Mouse (Mus musculus) liver, embryonic 11.5 days (tissue): ENCODE measurements around the gene Tacc3. TPM values are rescaled to one million over a fixed set of nuclear protein-coding genes. Genes with fewer than 3 reads are reported as not detected.

Source experiments
- ATAC-seq: fragments of 200-750 bp; cut with Nextera tagmentation; replicated peaks from 2 replicates; pipeline ENCODE4 v1.8.0; 2017; ENCODE audit warnings: moderate number of reproducible peaks, mild to moderate bottlenecking, moderate TSS enrichment, moderate library complexity; ENCODE audit not compliant: low FRiP score
- DNase-seq: peaks from one replicate; pipeline ENCODE4 v3.0.0-alpha.2; 2017; ENCODE audit warnings: low spot score
- H3K27ac ChIP-seq: fragments of 300-500 bp; sonication (generic); 2 replicates; pipeline ENCODE4 v1.5.1; 2014; ENCODE audit warnings: mild to moderate bottlenecking, low read depth, low read length, control low read depth
- H3K27me3 ChIP-seq: fragments of 300-500 bp; sonication (generic); replicated peaks from 2 replicates; pipeline ENCODE4 v1.6.1; 2014; ENCODE audit warnings: low read length, mixed read lengths; ENCODE audit not compliant: control insufficient read depth, insufficient read depth
- H3K36me3 ChIP-seq: fragments of 300-500 bp; sonication (generic); 2 replicates; pipeline ENCODE4 v1.6.1; 2014; ENCODE audit warnings: mild to moderate bottlenecking, low read length, moderate library complexity, mixed read lengths; ENCODE audit not compliant: control insufficient read depth, insufficient read depth
- H3K4me1 ChIP-seq: fragments of 300-500 bp; sonication (generic); replicated peaks from 2 replicates; pipeline ENCODE4 v1.6.1; 2014; ENCODE audit warnings: low read length, mixed read lengths; ENCODE audit not compliant: control insufficient read depth, insufficient read depth
- H3K4me2 ChIP-seq: fragments of 300-500 bp; sonication (generic); 2 replicates; pipeline ENCODE4 v1.6.1; 2014; ENCODE audit warnings: mild to moderate bottlenecking, control low read depth, moderate library complexity
- H3K4me3 ChIP-seq: fragments of 300-500 bp; sonication (generic); 2 replicates; pipeline ENCODE4 v1.5.1; 2014; ENCODE audit warnings: low read depth, low read length, control low read depth
- H3K9ac ChIP-seq: fragments of 300-500 bp; sonication (generic); 2 replicates; pipeline ENCODE4 v1.6.1; 2014; ENCODE audit warnings: low read depth, low read length, control low read depth
- H3K9me3 ChIP-seq: fragments of 300-500 bp; sonication (generic); 2 replicates; pipeline ENCODE4 v1.6.1; 2016; ENCODE audit warnings: low read length, inconsistent platforms, mixed read lengths; ENCODE audit not compliant: control insufficient read depth
- WGBS: fragments of 180-500 bp; shearing (Covaris S2); extraction: QIAGEN DNeasy Blood & Tissue Kit; methylation state at CpG from one replicate; pipeline ENCODE4 v1.1.7; 2014; 5-methylcytosine and 5-hydroxymethylcytosine counted together
- polyA plus RNA-seq: library from polyadenylated mRNA; unstranded; fragments of >200 nt; fragmentation: Nextera tagmentation; extraction: Ambion mirVana; gene quantifications from 2 replicates; pipeline ENCODE4 v1.2.1, GENCODE M21; 2014

The Tacc3 gene
- polyA plus RNA-seq, 1 experiment from 2014 or later = 229 TPM

DNA sequence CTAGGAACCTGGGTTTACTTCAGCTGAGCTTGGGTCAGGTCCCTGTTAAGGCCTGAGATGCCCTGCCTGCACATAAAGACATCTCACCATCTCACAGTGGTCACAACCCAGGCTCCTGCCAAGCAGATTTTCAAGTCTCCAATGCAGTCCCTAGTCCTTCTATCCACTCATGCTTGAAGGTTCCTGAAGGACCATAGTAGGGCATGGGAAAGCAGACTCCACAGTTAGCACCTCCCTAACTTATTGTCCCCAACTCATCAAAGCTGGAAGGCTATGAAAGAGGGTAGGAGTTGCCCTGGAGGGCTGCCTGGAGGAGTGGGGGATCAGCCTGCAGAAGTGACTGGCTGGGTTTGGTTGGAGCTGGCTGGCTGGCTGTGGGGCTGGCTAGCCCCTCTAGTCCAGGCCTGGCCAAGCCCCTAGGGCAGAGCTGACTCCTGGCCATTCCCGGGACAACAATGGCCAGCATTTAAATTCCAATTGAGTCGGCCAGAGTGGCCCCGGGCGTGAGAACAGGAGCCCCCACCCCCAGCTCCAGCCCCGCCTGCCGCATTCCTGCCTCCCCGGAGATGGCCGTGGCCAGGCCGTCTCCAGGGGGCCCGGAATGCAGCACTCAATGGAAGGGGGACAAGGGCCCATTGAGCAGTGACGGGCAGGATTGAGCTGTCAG is 47.1 kb downstream of the Tacc3 start:
- Histone ChIP-seq H3K27me3 (peaks cover 4% of the 10 kb centered on the region; the same call in 1 of the 2 replicates), H3K9ac (no peak overlapping the region), H3K4me1 (peaks cover 21% of the 10 kb centered on the region), H3K4me2 (peak overlapping the region; percentile 30), H3K9me3 (no peaks in the 10 kb centered on the region), H3K27ac (no peak overlapping the region), H3K4me3 (no peak overlapping the region), H3K36me3 (no peaks in the 10 kb centered on the region)
- 45% methylated on average over 11 of the region's 11 CpGs for WGBS
- ATAC-seq (no peak), DNase-seq (no peak)

DNA sequence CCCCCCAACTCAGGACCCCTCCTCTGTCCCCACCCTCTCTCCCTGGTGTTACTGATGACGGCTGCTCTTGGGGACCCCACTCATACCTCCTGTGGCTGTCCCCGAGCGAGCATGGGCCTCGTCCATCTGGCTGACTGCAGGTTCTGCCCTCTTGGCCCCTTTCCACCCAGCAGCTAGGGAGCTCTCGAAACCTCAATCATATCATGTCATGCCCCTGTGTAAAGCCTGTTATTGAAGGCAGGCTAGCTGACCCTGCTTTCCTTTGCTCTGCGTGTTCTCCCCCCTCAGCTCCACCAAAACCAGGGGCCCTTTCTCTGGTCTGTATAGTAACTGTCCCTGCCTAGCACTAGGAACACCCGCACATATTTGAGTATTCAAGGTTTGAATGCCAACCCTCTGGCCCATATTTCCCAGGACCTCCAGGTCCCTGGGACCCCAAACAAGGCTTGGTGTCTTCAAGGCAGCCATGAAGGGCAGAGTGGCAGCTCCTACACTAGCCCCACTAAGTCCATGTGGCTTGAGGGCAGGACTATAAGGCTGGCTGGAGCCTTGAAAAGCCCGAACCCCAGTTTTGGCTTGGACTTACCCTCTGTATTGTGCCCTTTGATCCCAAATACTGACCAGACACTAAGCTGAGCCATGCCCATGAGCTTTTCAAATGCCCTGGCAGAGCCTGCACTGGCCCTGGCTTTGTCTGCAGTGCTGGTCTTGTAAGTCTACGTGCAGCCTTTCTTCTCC is 47.9 kb downstream of the Tacc3 start:
- Histone ChIP-seq H3K9ac (peak overlapping the region; percentile 22), H3K27me3 (no peaks in the 10 kb centered on the region; the same call in 1 of the 2 replicates), H3K4me2 (peak overlapping the region; percentile 30), H3K27ac (peak overlapping the region; percentile 47; the same call in 1 of the 2 replicates), H3K4me3 (no peak overlapping the region), H3K36me3 (no peaks in the 10 kb centered on the region), H3K4me1 (peaks cover 16% of the 10 kb centered on the region), H3K9me3 (no peaks in the 10 kb centered on the region)
- ATAC-seq (no peak), DNase-seq (no peak)
- 44% methylated on average over 9 of the region's 9 CpGs for WGBS

DNA sequence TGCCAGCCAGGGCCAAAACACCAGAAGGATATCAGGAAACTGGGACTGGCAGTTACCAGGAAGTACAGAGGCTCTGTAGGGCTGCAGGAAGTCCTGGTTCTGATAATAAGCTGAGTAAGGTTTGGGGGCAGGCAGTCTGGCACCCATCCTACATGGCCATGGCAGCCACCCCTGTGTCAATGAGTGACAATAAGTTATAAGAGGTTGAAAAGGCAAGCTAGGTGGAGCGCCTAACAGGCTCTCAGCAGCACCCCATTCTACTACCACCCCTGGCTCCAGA is 48.4 kb downstream of the Tacc3 start:
- peaks cover 16% of the 10 kb centered on the region for H3K4me1 ChIP-seq
- H3K9ac ChIP-seq = no peak overlapping the region

DNA sequence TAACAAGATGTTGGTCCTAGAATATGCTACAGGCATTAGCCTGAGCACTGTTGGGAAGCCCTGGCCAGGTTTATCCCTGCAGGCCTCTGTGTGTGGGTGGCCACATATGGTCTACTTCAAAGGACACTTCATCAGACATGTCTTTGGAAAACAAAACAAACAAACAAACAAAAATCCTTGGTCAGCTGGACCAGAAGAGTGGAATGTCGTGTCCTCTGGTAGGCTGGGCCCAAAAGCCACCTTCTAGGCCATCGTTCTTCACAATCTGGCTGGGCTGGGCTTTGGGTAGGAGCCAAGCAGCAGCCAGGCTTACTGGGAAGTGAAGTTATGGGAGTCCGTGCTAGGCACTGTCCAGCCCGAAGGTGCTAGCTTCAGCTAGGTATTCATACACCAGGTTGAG is 49.2 kb downstream of the Tacc3 start:
- Histone ChIP-seq H3K9ac (no peak overlapping the region), H3K4me1 (peaks cover 16% of the 10 kb centered on the region), H3K27ac (no peak overlapping the region), H3K36me3 (no peaks in the 10 kb centered on the region), H3K9me3 (no peaks in the 10 kb centered on the region), H3K4me3 (no peak overlapping the region), H3K4me2 (no peak overlapping the region), H3K27me3 (no peaks in the 10 kb centered on the region; the same call in 1 of the 2 replicates)
- ATAC-seq (no peak), DNase-seq (no peak)
- WGBS = 62% methylated on average over 4 of the region's 4 CpGs

More for the DNA sequence above, 48.4 kb downstream of the Tacc3 start:
- H3K36me3 ChIP-seq = no peaks in the 10 kb centered on the region
- no peak overlapping the region for H3K4me2 ChIP-seq
- no peaks in the 10 kb centered on the region; the same call in 1 of the 2 replicates for H3K27me3 ChIP-seq
- H3K4me3 ChIP-seq = no peak overlapping the region
- no peak for DNase-seq
- ATAC-seq = no peak
- 82% methylated on average over 1 of the region's 1 CpGs for WGBS
- no peaks in the 10 kb centered on the region for H3K9me3 ChIP-seq
- no peak overlapping the region for H3K27ac ChIP-seq

DNA sequence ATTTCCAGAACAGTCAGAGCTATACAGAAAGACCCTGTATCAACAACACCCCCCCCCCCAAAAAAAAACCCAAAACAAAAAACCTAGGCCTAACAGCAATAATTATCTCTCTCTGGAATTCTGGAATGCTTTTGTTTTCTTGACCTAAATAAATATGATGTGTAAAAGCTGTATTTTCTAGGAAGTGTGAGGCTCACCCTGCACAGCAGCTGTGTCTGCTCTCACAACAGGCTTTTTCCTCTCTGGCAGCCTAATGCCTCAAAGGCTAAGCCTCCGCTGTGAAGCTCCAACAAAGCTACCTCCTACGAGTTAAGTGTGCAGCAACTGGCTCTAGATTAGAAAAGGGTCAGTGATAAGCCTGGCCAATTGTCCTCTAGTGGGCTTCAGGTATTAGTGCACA is 51.1 kb downstream of the Tacc3 start:
- Histone ChIP-seq H3K9ac (no peak overlapping the region), H3K27me3 (peaks cover 3% of the 10 kb centered on the region), H3K9me3 (no peaks in the 10 kb centered on the region), H3K27ac (no peak overlapping the region), H3K4me1 (peaks cover 16% of the 10 kb centered on the region), H3K4me3 (no peak overlapping the region), H3K36me3 (no peaks in the 10 kb centered on the region), H3K4me2 (no peak overlapping the region)
- ATAC-seq = no peak
- no peak for DNase-seq
- WGBS = 59% methylated on average over 2 of the region's 2 CpGs

DNA sequence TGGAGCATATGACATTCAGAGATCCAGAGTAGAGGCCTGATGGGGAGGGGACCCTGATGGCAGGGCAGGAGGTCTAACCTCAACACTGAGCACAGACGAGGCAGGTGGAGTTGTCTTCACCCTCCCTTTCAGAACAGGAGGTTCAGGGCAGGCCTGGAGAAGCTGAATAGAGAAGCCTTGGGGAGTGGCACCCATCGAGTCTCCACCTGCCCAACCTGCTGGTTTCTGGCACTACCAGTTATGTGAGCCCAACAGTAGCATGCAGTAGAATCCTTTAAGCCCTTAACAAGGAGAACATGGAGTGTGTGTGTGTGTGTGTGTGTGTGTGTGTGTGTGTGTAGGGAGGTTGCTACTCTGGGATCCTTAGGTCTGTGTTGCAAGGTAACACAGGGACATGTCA is 54.6 kb downstream of the Tacc3 start:
- DNase-seq = no peak
- Histone ChIP-seq H3K9ac (no peak overlapping the region), H3K36me3 (no peaks in the 10 kb centered on the region), H3K4me2 (no peak overlapping the region), H3K4me3 (no peak overlapping the region), H3K4me1 (no peaks in the 10 kb centered on the region), H3K9me3 (no peaks in the 10 kb centered on the region), H3K27me3 (peaks cover 3% of the 10 kb centered on the region), H3K27ac (no peak overlapping the region)
- WGBS = 55% methylated on average over 2 of the region's 2 CpGs
- ATAC-seq = no peak

DNA sequence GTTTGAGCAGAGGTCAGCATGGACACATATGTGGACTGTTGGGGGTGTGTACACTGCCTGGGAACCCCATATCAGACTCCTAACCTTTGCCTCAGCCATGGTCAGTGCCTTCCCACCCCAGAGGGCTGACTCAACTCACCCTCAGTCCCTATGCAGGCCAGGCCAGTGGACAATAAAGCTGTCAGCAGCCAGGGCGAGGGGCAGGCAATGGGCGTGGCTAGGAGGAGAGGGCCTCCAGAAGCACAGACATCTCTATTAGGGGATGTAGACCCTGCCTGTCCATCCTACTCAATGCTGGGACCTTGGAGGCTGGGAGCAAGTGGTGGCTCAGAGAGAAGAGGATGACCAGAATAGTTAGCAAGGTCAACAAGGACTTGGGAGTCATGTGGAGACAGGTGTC is 57.3 kb downstream of the Tacc3 start:
- DNase-seq = no peak
- Histone ChIP-seq H3K36me3 (no peaks in the 10 kb centered on the region), H3K4me2 (no peak overlapping the region), H3K27me3 (peaks cover 12% of the 10 kb centered on the region), H3K9ac (no peak overlapping the region), H3K27ac (no peak overlapping the region), H3K9me3 (no peaks in the 10 kb centered on the region), H3K4me1 (peaks cover under 1% of the 10 kb centered on the region), H3K4me3 (no peak overlapping the region)
- ATAC-seq = no peak
- WGBS = 50% methylated on average over 2 of the region's 2 CpGs

DNA sequence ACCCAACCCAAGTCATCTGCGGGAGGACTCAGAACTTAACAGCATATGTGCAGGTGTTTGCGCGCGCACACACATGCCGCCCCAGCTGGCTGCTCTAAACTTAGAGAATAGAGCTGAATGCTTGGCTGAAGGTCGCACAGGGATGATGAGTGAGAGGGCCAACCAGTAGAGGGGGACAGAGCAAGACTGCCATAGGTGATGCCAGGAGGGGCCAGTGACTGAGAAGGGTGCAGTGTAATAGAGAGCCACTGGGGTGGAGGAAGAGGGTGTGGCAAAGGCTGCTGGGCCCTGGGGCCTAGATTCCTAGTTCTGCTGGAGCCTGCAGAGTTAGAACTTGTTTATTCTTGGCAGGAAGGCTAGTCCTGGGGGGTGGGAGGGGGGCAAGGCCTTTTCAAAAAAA is 58.5 kb downstream of the Tacc3 start:
- ATAC-seq = no peak
- no peaks in the 10 kb centered on the region for H3K36me3 ChIP-seq
- H3K27ac ChIP-seq = no peak overlapping the region
- H3K9ac ChIP-seq = no peak overlapping the region
- no peaks in the 10 kb centered on the region for H3K9me3 ChIP-seq
- no peak overlapping the region for H3K4me3 ChIP-seq
- H3K4me2 ChIP-seq = no peak overlapping the region
- H3K4me1 ChIP-seq = peaks cover 9% of the 10 kb centered on the region
- H3K27me3 ChIP-seq = peaks cover 20% of the 10 kb centered on the region
- 80% methylated on average over 6 of the region's 6 CpGs for WGBS
- no peak for DNase-seq

DNA sequence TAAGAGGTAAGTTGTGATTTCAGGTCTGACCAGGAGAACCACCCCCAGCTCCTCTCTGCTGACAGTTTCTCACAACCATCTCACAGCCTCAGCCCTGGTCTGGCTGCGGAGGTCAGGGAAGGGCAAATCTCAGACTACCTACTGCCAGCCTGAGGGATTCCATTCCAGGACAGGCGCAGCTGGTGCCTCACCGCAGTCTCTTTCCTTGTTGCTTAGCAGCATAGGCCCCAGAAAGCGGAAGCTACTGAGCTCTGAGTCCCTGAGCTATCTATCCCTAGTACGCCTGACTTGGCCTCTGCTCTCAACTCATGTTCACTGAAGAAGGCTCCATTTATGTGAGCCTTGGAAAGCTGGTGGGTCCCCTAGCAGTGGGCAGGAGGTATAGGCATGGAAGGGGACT is 60.5 kb downstream of the Tacc3 start:
- Histone ChIP-seq H3K27me3 (peaks cover 36% of the 10 kb centered on the region), H3K4me3 (no peak overlapping the region), H3K9ac (no peak overlapping the region), H3K36me3 (no peaks in the 10 kb centered on the region), H3K27ac (no peak overlapping the region), H3K4me2 (no peak overlapping the region), H3K9me3 (no peaks in the 10 kb centered on the region), H3K4me1 (peaks cover 22% of the 10 kb centered on the region)
- ATAC-seq (no peak), DNase-seq (no peak)
- 56% methylated on average over 5 of the region's 5 CpGs for WGBS
